ENCODE assay signal across 29 mouse cellular contexts in the genomic region with DNA sequence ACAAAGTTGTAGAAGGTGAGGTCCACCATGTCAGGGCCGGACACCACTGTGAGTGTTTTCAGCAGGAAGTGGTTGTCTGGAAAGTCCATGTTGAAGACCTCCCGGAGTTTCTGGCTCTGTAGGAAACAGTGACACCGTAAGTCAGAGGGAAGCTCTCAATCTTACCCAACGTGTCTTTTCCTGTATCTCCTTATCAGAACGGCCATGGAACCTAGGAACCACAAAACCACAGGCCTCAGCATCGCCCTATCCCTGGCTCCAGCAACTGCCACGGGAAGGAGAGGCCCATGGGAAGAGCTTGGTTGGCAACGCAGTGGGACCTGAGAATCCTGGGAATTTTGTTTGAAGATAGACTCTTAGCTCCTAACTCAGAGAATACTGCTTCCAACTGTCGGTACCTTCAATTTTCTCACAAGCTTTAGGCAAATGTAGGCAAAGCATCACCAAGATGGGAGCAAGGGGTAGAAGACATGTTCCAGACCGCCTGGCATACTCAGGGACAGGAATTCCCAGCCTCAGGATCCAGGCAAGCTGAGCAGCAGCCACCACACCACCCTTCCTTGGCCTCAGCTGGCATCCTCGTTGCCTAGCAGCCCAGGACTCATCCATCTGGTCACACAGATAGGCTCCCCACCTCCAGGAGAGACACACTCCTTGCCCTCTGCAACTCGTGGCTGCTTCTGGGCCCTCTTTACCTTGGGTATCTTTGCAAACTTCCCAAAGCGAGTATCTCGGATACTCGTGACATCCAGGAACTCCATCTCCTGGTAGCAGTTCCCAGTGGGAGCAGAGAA. TPM values are rescaled to one million over a fixed set of nuclear protein-coding genes. Genes with fewer than 3 reads are reported as not detected.
DNase-seq lines count a peak whose midpoint lies in the region; ATAC-seq and TF ChIP-seq lines count a peak whose summit lies in the region.
"Had no signal": no experiment of that assay in that cellular context is flagged by ENCODE, and none has a peak within 500 bp of the region (broad histone marks: within the 10 kb centered on the region; RNA-seq: fewer than 3 reads in every experiment).

No protein-coding gene starts in this region.

- WGBS in liver, postnatal 0 days (ENCODE audit: insufficient replicate concordance), result 44% methylated on average over 15 of the region's 15 CpGs

- no peak overlapping the region for H3K27ac ChIP-seq in liver, postnatal 0 days (ENCODE audit: low read depth)
- H3K27ac ChIP-seq: embryonic facial prominence, embryonic 10.5 days; forebrain, embryonic 15.5 days; hindbrain, embryonic 14.5 days; kidney, postnatal 0 days; left cerebral cortex, adult 2 months; macrophage; neural tube, embryonic 12.5 days had no signal

- H3K9me3 ChIP-seq in megakaryocyte, embryonic 14.5 days, result no peaks in the 10 kb centered on the region
- no peaks in the 10 kb centered on the region for H3K9me3 ChIP-seq in liver, postnatal 0 days (ENCODE audit: low read length)
- H3K9me3 ChIP-seq: embryonic facial prominence, embryonic 10.5 days; forebrain, embryonic 15.5 days; neural tube, embryonic 12.5 days had no signal

- no peak overlapping the region for H3K4me2 ChIP-seq in liver, postnatal 0 days (ENCODE audit: low read depth, low read length)
- H3K4me2 ChIP-seq: forebrain, embryonic 15.5 days; hindbrain, embryonic 14.5 days; neural tube, embryonic 12.5 days had no signal

- H3K36me3 ChIP-seq in megakaryocyte, embryonic 14.5 days (replicated peaks; ENCODE audit: low read length), result peaks cover 77% of the 10 kb centered on the region
- H3K36me3 ChIP-seq in liver, postnatal 0 days (replicated peaks; ENCODE audit: insufficient read depth, low read length), result no peaks in the 10 kb centered on the region
- H3K36me3 ChIP-seq: embryonic facial prominence, embryonic 10.5 days; forebrain, embryonic 15.5 days; neural tube, embryonic 12.5 days had no signal

- H3K27me3 ChIP-seq in megakaryocyte, embryonic 14.5 days (replicated peaks), result no peaks in the 10 kb centered on the region
- 0 out of 2 replicates have a peak, but pooled peaks cover 3% of the 10 kb centered on the region for H3K27me3 ChIP-seq in liver, postnatal 0 days (ENCODE audit: insufficient read depth, low read length)
- H3K27me3 ChIP-seq: forebrain, embryonic 15.5 days had no signal

- TF ChIP-seq CTCF in liver, postnatal 0 days (IDR thresholded peaks at IDR 0.05; ENCODE audit: low read depth), result no peak

- H3K9ac ChIP-seq in liver, postnatal 0 days (replicated peaks), result no peak overlapping the region
- H3K9ac ChIP-seq: forebrain, embryonic 15.5 days; hindbrain, embryonic 14.5 days; neural tube, embryonic 12.5 days had no signal

- peaks cover 70% of the 10 kb centered on the region for H3K4me1 ChIP-seq in megakaryocyte, embryonic 14.5 days
- peaks cover 20% of the 10 kb centered on the region for H3K4me1 ChIP-seq in liver, postnatal 0 days (ENCODE audit: insufficient read depth)

- peak overlapping the region; percentile 74 for H3K4me3 ChIP-seq in megakaryocyte, embryonic 14.5 days (replicated peaks)
- no peak overlapping the region for H3K4me3 ChIP-seq in liver, postnatal 0 days (ENCODE audit: low read depth, low read length)
- H3K4me3 ChIP-seq: embryonic facial prominence, embryonic 10.5 days; forebrain, embryonic 15.5 days; left cerebral cortex, adult 2 months; neural tube, embryonic 12.5 days had no signal

- ATAC-seq in megakaryocyte, adult 5-6 weeks (ENCODE audit: poor library complexity, severe bottlenecking), result no peak
- peak; percentile 41 for ATAC-seq in common myeloid progenitor, adult 5-6 weeks (replicated peaks; ENCODE audit: low read depth, poor library complexity, severe bottlenecking)
- peak; percentile 68 for ATAC-seq in liver, postnatal 0 days
- ATAC-seq: activated CD4-positive, CD25-positive, alpha-beta regulatory T cell, adult 4 months; forebrain, embryonic 15.5 days; inflammation-experienced regulatory T-cells, adult 6 months had no signal

- peak; percentile 78 for DNase-seq in 416B (ENCODE audit: low read depth)
- no peak for DNase-seq in liver, postnatal 0 days
- no peak for DNase-seq in gastrocnemius, adult 18-20 months (ENCODE audit: low spot score)
- no peak for DNase-seq in ovary, postnatal 14 days (ENCODE audit: low spot score)
- DNase-seq: adrenal gland, postnatal 10 days; cerebellum, adult 2 months; cerebellum, postnatal 36 days; gastrocnemius, postnatal 25 days; heart, postnatal 4 days; kidney, adult 2 months; layer of hippocampus, adult 9-11 months; left cerebral cortex, postnatal 4 days; midbrain, embryonic 14.5 days; right cerebral cortex, adult 18-20 months had no signal

- no peak for TF ChIP-seq EP300 in liver, postnatal 0 days (IDR thresholded peaks at IDR 0.05; ENCODE audit: low read depth)

RNA-seq across cellular contexts. Expression of gene Plcb2, which starts 4.3 kb away (rescaled TPM):
- 14.4 and 25.8 TPM in 2 replicates for polyA plus RNA-seq in megakaryocyte, embryonic 14.5 days (2012; ENCODE audit: insufficient read depth, low replicate concordance)
- 48.2 and 48.4 TPM in 2 replicates for total RNA-seq in megakaryocyte, adult 5-6 weeks (2015)
- total RNA-seq in megakaryocyte, adult 5-6 weeks (2017), result 38.1 and 46.9 TPM in 2 replicates
- 34.5 and 42.0 TPM in 2 replicates for total RNA-seq in common myeloid progenitor, adult 5-6 weeks (2017)
- polyA plus RNA-seq in liver, postnatal 0 days (2015; fragmentation: Nextera tagmentation; extraction: Ambion mirVana), result 1.7 and 1.9 TPM in 2 replicates
- total RNA-seq in gastrocnemius, adult 18-20 months (2021), result under 1 TPM; 0.12 to 0.23 TPM
- polyA plus RNA-seq: C2C12 had no signal

RNA-seq across cellular contexts. Expression of gene Ankrd63, which starts 20.1 kb away (rescaled TPM):
- polyA plus RNA-seq in megakaryocyte, embryonic 14.5 days (2012; ENCODE audit: insufficient read depth, low replicate concordance), result 0.30 and 0.55 TPM in 2 replicates
- 0.07 and 0.11 TPM in 2 replicates for total RNA-seq in megakaryocyte, adult 5-6 weeks (2015)
- total RNA-seq in megakaryocyte, adult 5-6 weeks (2017), result 0.07 and 0.12 TPM in 2 replicates
- 0.09 and 0.19 TPM in 2 replicates for total RNA-seq in common myeloid progenitor, adult 5-6 weeks (2017)
- polyA plus RNA-seq in liver, postnatal 0 days (2015; fragmentation: Nextera tagmentation; extraction: Ambion mirVana), result 0.02 TPM in 1 of 2 replicates, not detected in the other
- total RNA-seq in gastrocnemius, adult 18-20 months (2021), result not detected
- total RNA-seq: gastrocnemius, postnatal 25 days; liver, adult 2 months had no signal
- polyA plus RNA-seq: activated CD4-positive, CD25-positive, alpha-beta regulatory T cell, adult 4 months; embryonic facial prominence, embryonic 10.5 days; hindbrain, embryonic 14.5 days; inflammation-experienced regulatory T-cells, adult 6 months; liver, adult 2 months; macrophage; midbrain, embryonic 14.5 days; neural tube, embryonic 12.5 days; thymus, postnatal 0 days had no signal

RNA-seq across cellular contexts. Expression of gene Inafm2, which starts 21.7 kb away (rescaled TPM):
- polyA plus RNA-seq in megakaryocyte, embryonic 14.5 days (2012; ENCODE audit: insufficient read depth, low replicate concordance), result 374 and 820 TPM in 2 replicates
- total RNA-seq in megakaryocyte, adult 5-6 weeks (2015), result 12.0 and 15.3 TPM in 2 replicates
- 10.6 and 11.2 TPM in 2 replicates for total RNA-seq in megakaryocyte, adult 5-6 weeks (2017)
- total RNA-seq in common myeloid progenitor, adult 5-6 weeks (2017), result 19.8 and 20.5 TPM in 2 replicates
- 14.0 and 14.7 TPM in 2 replicates for polyA plus RNA-seq in liver, postnatal 0 days (2015; fragmentation: Nextera tagmentation; extraction: Ambion mirVana)
- 1 to 10 TPM; 5.3 TPM for total RNA-seq in gastrocnemius, adult 18-20 months (2021)

RNA-seq across cellular contexts. Expression of gene Ccdc9b, which starts 38.6 kb away (rescaled TPM):
- polyA plus RNA-seq in megakaryocyte, embryonic 14.5 days (2012; ENCODE audit: insufficient read depth, low replicate concordance), result 0.57 TPM in 1 of 2 replicates, not detected in the other
- 0.16 TPM in 1 of 2 replicates, not detected in the other for total RNA-seq in megakaryocyte, adult 5-6 weeks (2015)
- 0.44 and 0.53 TPM in 2 replicates for total RNA-seq in megakaryocyte, adult 5-6 weeks (2017)
- total RNA-seq in common myeloid progenitor, adult 5-6 weeks (2017), result 0.24 and 0.96 TPM in 2 replicates
- 0.36 and 0.52 TPM in 2 replicates for polyA plus RNA-seq in liver, postnatal 0 days (2015; fragmentation: Nextera tagmentation; extraction: Ambion mirVana)
- total RNA-seq in gastrocnemius, adult 18-20 months (2021), result 10 to 100 TPM; 14.4 to 16.6 TPM
- polyA plus RNA-seq: activated CD4-positive, CD25-positive, alpha-beta regulatory T cell, adult 4 months had no signal

RNA-seq across cellular contexts. Expression of gene Phgr1, which starts 48.7 kb away (rescaled TPM):
- polyA plus RNA-seq in megakaryocyte, embryonic 14.5 days (2012; ENCODE audit: insufficient read depth, low replicate concordance), result 17.2 and 54.9 TPM in 2 replicates
- total RNA-seq in megakaryocyte, adult 5-6 weeks (2015), result not detected in 2 replicates
- not detected in 2 replicates for total RNA-seq in megakaryocyte, adult 5-6 weeks (2017)
- not detected in 2 replicates for total RNA-seq in common myeloid progenitor, adult 5-6 weeks (2017)
- not detected in 2 replicates for polyA plus RNA-seq in liver, postnatal 0 days (2015; fragmentation: Nextera tagmentation; extraction: Ambion mirVana)
- not detected for total RNA-seq in gastrocnemius, adult 18-20 months (2021)
- total RNA-seq: adrenal gland, postnatal 10 days; gastrocnemius, postnatal 25 days; heart, postnatal 4 days; left cerebral cortex, adult 2 months; left cerebral cortex, postnatal 4 days; liver, adult 2 months had no signal
- polyA plus RNA-seq: activated CD4-positive, CD25-positive, alpha-beta regulatory T cell, adult 4 months; C2C12; cerebellum, adult 2 months; embryonic facial prominence, embryonic 10.5 days; forebrain, embryonic 15.5 days; hindbrain, embryonic 14.5 days; inflammation-experienced regulatory T-cells, adult 6 months; kidney, adult 2 months; kidney, postnatal 0 days; macrophage; midbrain, embryonic 14.5 days; neural tube, embryonic 12.5 days had no signal

Comparison
In these comparisons a context has a peak if more than half of its experiments do, and no peak if none do; other contexts are left out.
1. RNA of gene Plcb2, which starts 4.3 kb away (total RNA-seq): 38.1 to 48.4 TPM in megakaryocyte, adult 5-6 weeks and 34.5 to 42.0 TPM in common myeloid progenitor, adult 5-6 weeks; 0.12 to 0.23 TPM in gastrocnemius, adult 18-20 months; every median in the first group is over 10 times any median in the second.